ENCODE assay signal across 11 mouse cellular contexts in the genomic region with DNA sequence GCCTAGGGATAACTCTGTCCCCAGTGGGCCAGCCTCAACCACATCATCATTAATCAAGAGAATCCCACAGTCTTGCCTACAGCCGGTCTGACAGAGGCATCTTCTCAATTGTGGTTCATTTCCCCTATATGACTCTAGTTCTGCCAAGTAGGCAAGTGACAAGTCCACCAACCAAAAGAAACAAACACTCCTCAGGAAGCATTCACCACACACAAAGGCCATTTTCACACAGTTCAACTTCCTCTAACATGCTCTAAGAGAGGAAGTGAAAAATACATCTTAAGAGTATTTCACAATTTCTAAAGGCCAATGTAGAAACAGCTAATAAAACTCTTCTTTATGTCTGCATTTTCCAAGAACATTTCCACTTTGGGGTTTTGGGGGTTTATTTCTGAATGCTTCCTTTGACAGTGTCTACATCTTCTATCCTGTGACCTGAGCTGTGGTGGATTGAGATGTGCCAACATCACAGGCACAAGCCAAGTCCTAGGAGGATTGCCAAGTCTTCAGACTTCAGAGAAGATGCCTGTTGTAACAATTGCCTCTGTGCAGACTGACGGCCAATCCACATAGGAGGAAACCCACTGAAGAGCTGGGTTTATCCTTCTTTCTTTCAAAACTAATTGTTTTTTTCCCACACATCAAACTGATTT. TPM values are rescaled to one million over a fixed set of nuclear protein-coding genes. Genes with fewer than 3 reads are reported as not detected.
DNase-seq lines count a peak whose midpoint lies in the region; TF ChIP-seq lines count a peak whose summit lies in the region.
"Had no signal": no experiment of that assay in that cellular context is flagged by ENCODE, and none has a peak within 500 bp of the region (broad histone marks: within the 10 kb centered on the region; RNA-seq: fewer than 3 reads in every experiment).

No protein-coding gene starts in this region.

- TF ChIP-seq POLR2A in lung, adult 2 months (IDR thresholded peaks at IDR 0.05; ENCODE audit: borderline replicate concordance, extremely low read depth, low read depth, low read length) = no peak
- no peak for TF ChIP-seq POLR2A in cerebellum, adult 2 months (IDR thresholded peaks at IDR 0.05; ENCODE audit: borderline replicate concordance, insufficient read depth, low read length)

- 47% methylated on average over 2 of the region's 2 CpGs for WGBS in lung, adult 2 months
- WGBS in cerebellum, adult 2 months = 65% methylated on average over 2 of the region's 2 CpGs

- H3K4me3 ChIP-seq in lung, adult 2 months (replicated peaks; ENCODE audit: extremely low read depth, low read depth, low read length) = no peak overlapping the region
- no peak overlapping the region for H3K4me3 ChIP-seq in cerebellum, adult 2 months (replicated peaks; ENCODE audit: insufficient read depth, low read depth, low read length)

- TF ChIP-seq CTCF in lung, adult 2 months (IDR thresholded peaks at IDR 0.05; ENCODE audit: insufficient read depth, low read length) = no peak
- no peak for TF ChIP-seq CTCF in cerebellum, adult 2 months (IDR thresholded peaks at IDR 0.05; ENCODE audit: borderline replicate concordance, insufficient read depth, low read depth, low read length)

- H3K27ac ChIP-seq in cerebellum, adult 2 months (ENCODE audit: insufficient read depth, low read length) = no peak overlapping the region
- H3K27ac ChIP-seq: liver, embryonic 14.5 days had no signal

- no peaks in the 10 kb centered on the region for H3K27me3 ChIP-seq in cerebellum, adult 2 months (ENCODE audit: control insufficient read depth, insufficient read depth, low read length)

- peak; percentile 5 to 18 for DNase-seq in lung, adult 18-20 months
- DNase-seq in lung, adult 2 months = no peak
- DNase-seq in T-cell, adult 2 months (ENCODE audit: low spot score) = peak; percentile 6
- peak; percentile 17 for DNase-seq in induced T-regulatory cell, adult 2 months (ENCODE audit: low read depth)
- peak; percentile 43 for DNase-seq in skeletal muscle tissue, adult 2 months (ENCODE audit: low read depth, low spot score)
- DNase-seq in cerebellum, adult 2 months = no peak
- DNase-seq in thymus, postnatal 25 days = no peak
- DNase-seq: adrenal gland, postnatal 36 days; cerebellum, adult 9-11 months; retina, postnatal 1 day had no signal

- H3K4me1 ChIP-seq in lung, adult 2 months (ENCODE audit: control insufficient read depth, insufficient read depth, low read length) = no peaks in the 10 kb centered on the region
- no peaks in the 10 kb centered on the region for H3K4me1 ChIP-seq in cerebellum, adult 2 months (ENCODE audit: control insufficient read depth, insufficient read depth, low read length)

RNA-seq across cellular contexts. Expression of a gene that starts 24.3 kb away (rescaled TPM):
- 1.4 and 2.2 TPM in 2 replicates for polyA plus RNA-seq in lung, adult 2 months (2012; rRNA removed)
- polyA plus RNA-seq in cerebellum, adult 2 months (2012; rRNA removed) = 0.11 and 0.13 TPM in 2 replicates

Comparison
In these comparisons a context has a peak if more than half of its experiments do, and no peak if none do; other contexts are left out.
1. DNase-seq: peak in lung, adult 18-20 months (2 of 2), T-cell, adult 2 months (single experiment), induced T-regulatory cell, adult 2 months (single experiment) and skeletal muscle tissue, adult 2 months (single experiment); none in lung, adult 2 months (single experiment), cerebellum, adult 2 months (0 of 2) and thymus, postnatal 25 days (single experiment).